Mouse (Mus musculus) myocyte (in vitro differentiated cells): ENCODE measurements around the gene Flii.

Experiments used
- CEBPB ChIP-seq: IDR thresholded peaks from 2 replicates; pipeline ENCODE4 v1.6.1; 2011; ENCODE audit warnings: mild to moderate bottlenecking, moderate library complexity; ENCODE audit not compliant: poor library complexity, insufficient read depth, severe bottlenecking
- E2F4 ChIP-seq: IDR thresholded peaks from one replicate; pipeline ENCODE4 v1.6.1; 2011; ENCODE audit warnings: mild to moderate bottlenecking, control low read depth, moderate library complexity; ENCODE audit not compliant: insufficient read depth
- MAX ChIP-seq: IDR thresholded peaks from one replicate; pipeline ENCODE4 v1.6.1; 2011; ENCODE audit warnings: low read depth, mild to moderate bottlenecking, control low read depth
- MYOD1 ChIP-seq, 3 experiments: IDR thresholded peaks; one replicate each; pipeline ENCODE4 v1.6.1; 2011; ENCODE audit warnings: control low read depth in 2 of 3, low read depth in 2 of 3, mild to moderate bottlenecking in 2 of 3, moderate library complexity in 1 of 3; ENCODE audit not compliant: insufficient read length in 2 of 3, control insufficient read depth in 1 of 3
- MYOG ChIP-seq, 3 experiments: IDR thresholded peaks; one replicate each; pipeline ENCODE4 v1.6.1; 2011; ENCODE audit warnings: control low read depth in 2 of 3, low read depth in 2 of 3, mild to moderate bottlenecking in 2 of 3; ENCODE audit not compliant: insufficient read length in 2 of 3, control insufficient read depth in 1 of 3, insufficient read depth in 1 of 3
- POLR2A ChIP-seq: IDR thresholded peaks from one replicate; pipeline ENCODE4 v1.6.1; 2011; ENCODE audit warnings: low read depth, mild to moderate bottlenecking, control low read depth, moderate library complexity; ENCODE audit not compliant: insufficient read length
- POLR2AphosphoS2 ChIP-seq: IDR thresholded peaks from one replicate; pipeline ENCODE4 v1.6.1; 2011; ENCODE audit warnings: low read depth, control low read depth; ENCODE audit not compliant: insufficient read length
- REST ChIP-seq: IDR thresholded peaks from one replicate; pipeline ENCODE4 v1.6.1; 2011; ENCODE audit warnings: mild to moderate bottlenecking, control low read depth, moderate library complexity; ENCODE audit not compliant: insufficient read depth, insufficient read length
- SRF ChIP-seq: IDR thresholded peaks from one replicate; pipeline ENCODE4 v1.6.1; 2011; ENCODE audit warnings: low read depth; ENCODE audit not compliant: control insufficient read depth, insufficient read length
- TCF12 ChIP-seq: IDR thresholded peaks from one replicate; pipeline ENCODE4 v1.6.1; 2011; ENCODE audit warnings: mild to moderate bottlenecking, control low read depth; ENCODE audit not compliant: poor library complexity, insufficient read depth, severe bottlenecking
- TCF3 ChIP-seq: IDR thresholded peaks from one replicate; pipeline ENCODE4 v1.6.1; 2011; ENCODE audit warnings: low read depth, control low read depth; ENCODE audit not compliant: insufficient read length
- USF1 ChIP-seq: IDR thresholded peaks from one replicate; pipeline ENCODE4 v1.6.1; 2011; ENCODE audit warnings: low read depth, mild to moderate bottlenecking, control low read depth, moderate library complexity

- TF ChIP-seq MYOG (IDR thresholded peaks at IDR 0.05; ENCODE audit: control insufficient read depth in 1 of 3, insufficient read depth in 1 of 3, insufficient read length in 2 of 3, low read depth in 2 of 3) (peak in 2 of 3 experiments; percentile 45 to 47), POLR2A (peak; percentile 87), MAX (no peak), E2F4 (peak; percentile 45), MYOD1 (IDR thresholded peaks at IDR 0.05; ENCODE audit: control insufficient read depth in 1 of 3, insufficient read length in 2 of 3, low read depth in 2 of 3) (no peak), TCF3 (no peak), TCF12 (no peak), POLR2AphosphoS2 (peak; percentile 73), CEBPB (no peak), USF1 (peak; percentile 98), SRF (peak; percentile 56), REST (no peak)
Observed at GRCm38 (mm10) chr11:60728260-60728761, 1.2 kb upstream of the Flii start, which contains the start of gene Mief2.
